Mouse (Mus musculus): Measurements from ENCODE around the gene Hsf2bp. TPM values are rescaled to one million over a fixed set of nuclear protein-coding genes. Genes with fewer than 3 reads are reported as not detected.

Hsf2bp gene
- polyA plus RNA-seq, 2 experiments from 2014 or later: 1.1 to 2.0 TPM

GRCm38 (mm10) chr17:31905201-31905790, 130.9 kb downstream of the Hsf2bp start:
- ATAC-seq: no peak

DNA sequence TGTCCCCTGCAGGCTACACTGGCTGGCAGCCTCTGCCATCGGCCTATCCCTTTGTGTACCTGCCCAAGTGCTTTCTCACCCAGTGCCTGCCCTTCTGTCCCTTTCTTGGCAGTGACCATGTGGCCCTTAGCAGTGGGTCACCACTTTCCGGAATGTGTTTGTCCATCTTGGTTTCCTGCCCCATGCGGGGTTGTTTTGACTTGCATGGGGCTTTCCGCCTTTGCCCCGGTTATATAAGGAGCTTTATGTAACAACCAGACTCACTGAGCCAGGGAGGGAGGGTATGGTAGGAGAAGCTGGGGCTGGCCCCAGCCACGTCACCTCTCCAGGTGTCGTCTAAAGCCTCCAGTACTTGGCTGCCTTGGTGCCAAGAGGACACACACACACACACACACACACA, 132.1 kb downstream of the Hsf2bp start:
- ATAC-seq: no peak

- ATAC-seq: no peak
Observed at GRCm38 (mm10) chr17:31902630-31903198, 133.4 kb downstream of the Hsf2bp start.

GRCm38 (mm10) chr17:31901461-31902204, 134.5 kb downstream of the Hsf2bp start:
- no peak for ATAC-seq

GRCm38 (mm10) chr17:31898941-31899340, 137.2 kb downstream of the Hsf2bp start:
- ATAC-seq: no peak

DNA sequence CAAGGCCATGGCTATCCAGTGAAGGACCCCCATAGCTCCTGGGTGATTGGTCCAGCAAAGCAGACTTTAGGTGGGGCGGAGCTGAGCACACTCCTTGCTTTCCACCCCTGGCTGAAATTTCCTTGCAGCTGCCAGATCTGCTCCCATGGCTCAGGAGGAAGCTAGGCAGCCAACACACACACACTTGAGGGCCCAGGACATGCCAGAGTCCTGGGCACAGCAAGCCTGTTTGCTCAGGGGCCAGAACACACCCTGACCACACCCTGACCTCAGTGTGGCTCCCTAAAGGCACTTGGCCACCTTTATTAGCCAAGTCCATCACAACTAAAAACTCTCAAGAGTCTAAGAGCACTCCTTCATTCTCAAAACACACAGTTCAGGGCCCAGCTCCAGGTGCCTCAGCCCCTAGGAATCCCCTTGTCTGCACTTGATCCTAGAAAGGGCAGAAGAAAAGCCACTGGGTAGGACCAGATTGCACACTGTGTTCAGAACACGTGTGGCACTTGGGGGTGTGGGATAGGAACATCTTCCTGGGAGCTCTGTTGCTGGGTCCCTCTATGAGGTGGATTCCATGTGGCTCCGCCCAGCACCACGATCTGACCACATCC, 138.9 kb downstream of the Hsf2bp start:
- no peak for ATAC-seq

- ATAC-seq: no peak
Observed at GRCm38 (mm10) chr17:31896751-31897150, 139.4 kb downstream of the Hsf2bp start.

- no peak for ATAC-seq
Observed at GRCm38 (mm10) chr17:31896311-31896710, 139.8 kb downstream of the Hsf2bp start.

Other genes with a start within 250 kb of the Hsf2bp start
- gene Sik1, start 180.5 kb downstream of the Hsf2bp start, polyA plus RNA-seq (2017; shearing (Covaris generic)): 1 to 10 TPM; 3.2 to 4.1 TPM
- 10 to 100 TPM; 56.3 to 76.7 TPM for gene Rrp1b, start 249 bp downstream of the Hsf2bp start, polyA plus RNA-seq (2017; shearing (Covaris generic))
- not detected for gene Notch3, start 130.5 kb upstream of the Hsf2bp start, polyA plus RNA-seq (2017; shearing (Covaris generic))
- gene Ephx3, start 153.2 kb upstream of the Hsf2bp start, polyA plus RNA-seq (2017; shearing (Covaris generic)): not detected
- 10 to 100 TPM; 61.8 to 71.6 TPM for gene Brd4, start 248.4 kb upstream of the Hsf2bp start, polyA plus RNA-seq (2017; shearing (Covaris generic))